Mouse (Mus musculus) stomach, postnatal 0 days (tissue): ENCODE measurements around the gene Mrpl50. TPM values are rescaled to one million over a fixed set of nuclear protein-coding genes. Genes with fewer than 3 reads are reported as not detected.

ENCODE experiments used
- ATAC-seq: fragments of 200-750 bp; cut with Nextera tagmentation; 2 replicates; pipeline ENCODE4 v1.8.0; 2017; ENCODE audit not compliant: low FRiP score, low TSS enrichment
- DNase-seq: peaks from one replicate; pipeline ENCODE4 v3.0.0-alpha.2; 2016; ENCODE audit warnings: low spot score
- H3K27ac ChIP-seq: fragments of 300-500 bp; sonication (generic); replicated peaks from 2 replicates; pipeline ENCODE4 v1.5.1; 2014; ENCODE audit warnings: mild to moderate bottlenecking, control low read depth
- H3K27me3 ChIP-seq: fragments of 300-500 bp; sonication (generic); 2 replicates; pipeline ENCODE4 v1.6.1; 2014; ENCODE audit warnings: low read length; ENCODE audit not compliant: control insufficient read depth, insufficient read depth
- H3K36me3 ChIP-seq: fragments of 300-500 bp; sonication (generic); 2 replicates; pipeline ENCODE4 v1.6.1; 2014; ENCODE audit warnings: low read length, mixed read lengths; ENCODE audit not compliant: control insufficient read depth, insufficient read depth
- H3K4me1 ChIP-seq: fragments of 300-500 bp; sonication (generic); replicated peaks from 2 replicates; pipeline ENCODE4 v1.6.1; 2014; ENCODE audit warnings: antibody characterized with exemption; ENCODE audit not compliant: control insufficient read depth, insufficient read depth
- H3K4me2 ChIP-seq: fragments of 300-500 bp; sonication (generic); replicated peaks from 2 replicates; pipeline ENCODE4 v1.6.1; 2014; ENCODE audit warnings: low read depth, mild to moderate bottlenecking, control low read depth, moderate library complexity
- H3K4me3 ChIP-seq: fragments of 300-500 bp; sonication (generic); 2 replicates; pipeline ENCODE4 v1.5.1; 2014; ENCODE audit warnings: low read depth, low read length, control low read depth
- H3K9ac ChIP-seq: fragments of 300-500 bp; sonication (generic); 2 replicates; pipeline ENCODE4 v1.6.1; 2014; ENCODE audit warnings: mild to moderate bottlenecking, low read length, control low read depth, mixed read lengths
- H3K9me3 ChIP-seq: fragments of 300-500 bp; sonication (generic); 2 replicates; pipeline ENCODE4 v1.6.1; 2016; ENCODE audit warnings: low read length; ENCODE audit not compliant: control insufficient read depth
- CTCF ChIP-seq: IDR thresholded peaks from 2 replicates; pipeline ENCODE4 v1.5.1; 2016; ENCODE audit warnings: antibody characterized with exemption, low read depth, mild to moderate bottlenecking, moderate library complexity
- EP300 ChIP-seq: optimal IDR thresholded peaks from 2 replicates; pipeline ENCODE3; 2016; ENCODE audit warnings: antibody characterized with exemption
- WGBS: fragments of 180-500 bp; shearing (Covaris S2); extraction: QIAGEN DNeasy Blood & Tissue Kit; methylation state at CpG from one replicate; pipeline ENCODE4 v1.1.7; 2014; 5-methylcytosine and 5-hydroxymethylcytosine counted together
- polyA plus RNA-seq: library from polyadenylated mRNA; unstranded; fragments of >200 nt; fragmentation: Nextera tagmentation; extraction: Ambion mirVana; gene quantifications from 2 replicates; pipeline ENCODE4 v1.2.1, GENCODE M21; 2015

The Mrpl50 gene
- polyA plus RNA-seq, 1 experiment from 2014 or later: 58.5 TPM

DNA sequence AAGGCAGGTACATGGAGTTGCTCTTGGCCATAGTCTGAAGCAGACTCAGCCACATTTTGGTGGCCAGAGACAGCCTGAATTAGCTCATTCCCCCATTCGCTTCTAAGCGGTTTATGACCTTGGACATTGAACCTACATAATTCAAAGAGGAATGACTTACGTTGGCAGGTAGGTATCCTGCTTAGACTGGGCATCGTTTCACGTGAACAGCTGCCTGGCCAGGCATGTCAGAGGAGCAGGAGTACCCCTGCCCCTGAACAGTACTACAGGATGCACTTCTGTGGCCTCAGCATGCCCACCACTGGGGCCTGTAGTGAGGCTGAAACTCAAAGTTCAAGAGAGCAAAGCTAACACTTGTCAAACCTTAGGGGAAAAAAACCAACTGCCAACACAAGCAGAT, 32.5 kb upstream of the Mrpl50 start:
- H3K4me3 ChIP-seq: no peak overlapping the region
- no peaks in the 10 kb centered on the region for H3K4me1 ChIP-seq
- H3K9me3 ChIP-seq: no peaks in the 10 kb centered on the region
- no peak for TF ChIP-seq EP300
- no peak for TF ChIP-seq CTCF
- H3K9ac ChIP-seq: no peak overlapping the region
- ATAC-seq: no peak
- H3K27ac ChIP-seq: no peak overlapping the region
- no peak for DNase-seq
- H3K27me3 ChIP-seq: no peaks in the 10 kb centered on the region
- H3K4me2 ChIP-seq: no peak overlapping the region
- 81% methylated on average over 5 of the region's 5 CpGs for WGBS
- H3K36me3 ChIP-seq: no peaks in the 10 kb centered on the region

DNA sequence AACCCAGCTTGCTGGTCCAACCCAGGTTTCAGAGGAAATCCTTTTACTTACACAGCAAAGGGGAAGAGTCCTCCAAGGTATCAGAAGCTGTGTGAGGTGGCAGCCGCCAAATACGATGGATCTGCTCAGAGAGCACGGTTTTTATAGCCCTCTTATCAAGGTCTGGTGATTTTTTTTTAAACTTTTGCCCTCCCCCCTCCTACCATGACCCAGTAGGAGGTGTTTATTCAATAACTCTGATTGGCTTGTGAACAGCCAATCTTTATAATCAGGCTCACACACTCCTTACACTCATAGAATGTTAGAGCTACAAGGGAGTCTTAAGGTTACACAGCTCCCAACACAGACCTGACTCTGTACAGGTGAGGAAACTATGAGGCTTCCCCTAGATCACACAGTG, 28.5 kb upstream of the Mrpl50 start, which contains the start of gene Aldob:
Aldob (minus strand) TSS at position 164 of the 400 bp plus-strand sequence.
- peak; percentile 76 for ATAC-seq
- no peaks in the 10 kb centered on the region for H3K27me3 ChIP-seq
- no peak for TF ChIP-seq EP300
- TF ChIP-seq CTCF: no peak
- WGBS: 28% methylated on average over 3 of the region's 3 CpGs
- H3K4me3 ChIP-seq: no peak within 1 kb of the TSS
- no peak within 1 kb of the TSS for H3K9ac ChIP-seq
- H3K4me1 ChIP-seq: no peaks in the 10 kb centered on the region
- H3K27ac ChIP-seq: no peak within 1 kb of the TSS
- H3K4me2 ChIP-seq: no peak within 1 kb of the TSS
- DNase-seq: no peak
- no peaks in the 10 kb centered on the region for H3K36me3 ChIP-seq
- no peaks in the 10 kb centered on the region for H3K9me3 ChIP-seq

DNA sequence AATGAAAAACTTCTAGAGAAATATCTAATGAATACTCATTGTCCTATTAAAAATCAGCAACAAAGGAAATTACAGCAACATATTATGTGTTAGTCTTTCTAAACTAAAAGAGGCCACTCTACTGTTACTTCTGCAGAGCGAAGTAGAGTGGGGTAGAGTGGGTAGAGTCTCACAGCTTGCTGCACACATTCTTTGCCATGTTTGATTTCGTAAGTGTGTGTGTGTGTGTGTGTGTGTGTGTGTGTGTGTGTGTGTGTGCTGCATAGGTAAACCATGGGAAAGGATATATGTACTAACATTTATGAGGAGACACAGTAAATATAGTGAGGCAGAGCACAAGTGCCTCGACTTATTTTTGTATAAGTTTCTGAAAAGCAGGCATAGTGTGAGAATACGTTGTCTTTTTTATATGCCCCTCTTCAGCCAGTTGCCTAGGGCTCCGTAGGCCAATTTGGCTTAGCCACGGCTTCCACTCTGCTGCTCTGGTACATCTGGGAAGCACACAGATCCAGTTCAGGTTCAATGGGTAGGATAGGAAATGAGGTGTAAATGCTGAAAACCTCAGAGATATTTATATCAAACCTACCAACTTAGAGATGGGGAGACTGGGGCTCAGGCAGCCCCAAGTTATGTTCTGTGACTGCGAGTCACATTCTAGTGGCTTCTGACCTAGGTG, 26.8 kb upstream of the Mrpl50 start:
- DNase-seq: no peak
- no peak for ATAC-seq
- H3K4me3 ChIP-seq: no peak overlapping the region

DNA sequence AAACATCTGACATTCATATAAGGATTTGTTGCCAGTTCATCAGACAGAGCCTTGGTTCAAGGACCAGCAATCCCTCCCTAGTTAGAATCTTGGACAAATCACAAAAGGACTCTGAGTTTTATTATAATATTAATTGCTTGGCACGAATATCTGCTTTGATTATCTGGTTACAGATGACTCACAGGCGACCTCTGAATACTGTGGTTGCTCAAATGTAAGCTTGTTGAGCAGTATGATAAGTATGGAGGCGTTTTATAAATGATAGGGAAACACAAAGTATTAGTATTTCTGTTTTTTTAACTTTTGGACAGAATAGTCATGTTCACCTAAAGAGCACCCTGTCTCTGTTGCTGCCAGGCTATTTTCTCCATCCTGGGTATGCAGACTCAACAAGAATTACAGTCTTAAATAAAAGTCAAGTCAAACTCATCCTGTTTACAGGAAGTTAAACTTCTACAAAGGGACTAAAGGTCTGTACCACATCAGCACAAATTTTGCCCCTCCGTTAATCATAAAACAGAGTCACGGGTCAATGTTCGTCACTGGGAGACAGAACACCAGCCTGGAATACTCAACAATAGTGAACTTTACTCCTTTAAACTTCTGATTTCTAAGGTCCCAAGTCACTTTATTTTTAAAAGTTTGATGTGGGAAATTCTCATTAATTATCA, 26.1 kb upstream of the Mrpl50 start:
- ATAC-seq: no peak
- 49% methylated on average over 6 of the region's 6 CpGs for WGBS
- no peak overlapping the region for H3K4me2 ChIP-seq

More for the DNA sequence above, 26.8 kb upstream of the Mrpl50 start:
- Histone ChIP-seq H3K9me3 (no peaks in the 10 kb centered on the region), H3K9ac (no peak overlapping the region), H3K4me2 (no peak overlapping the region), H3K4me1 (no peaks in the 10 kb centered on the region), H3K27ac (no peak overlapping the region), H3K27me3 (no peaks in the 10 kb centered on the region), H3K36me3 (no peaks in the 10 kb centered on the region)
- 83% methylated on average over 7 of the region's 7 CpGs for WGBS
- no peak for TF ChIP-seq EP300
- TF ChIP-seq CTCF: no peak

DNA sequence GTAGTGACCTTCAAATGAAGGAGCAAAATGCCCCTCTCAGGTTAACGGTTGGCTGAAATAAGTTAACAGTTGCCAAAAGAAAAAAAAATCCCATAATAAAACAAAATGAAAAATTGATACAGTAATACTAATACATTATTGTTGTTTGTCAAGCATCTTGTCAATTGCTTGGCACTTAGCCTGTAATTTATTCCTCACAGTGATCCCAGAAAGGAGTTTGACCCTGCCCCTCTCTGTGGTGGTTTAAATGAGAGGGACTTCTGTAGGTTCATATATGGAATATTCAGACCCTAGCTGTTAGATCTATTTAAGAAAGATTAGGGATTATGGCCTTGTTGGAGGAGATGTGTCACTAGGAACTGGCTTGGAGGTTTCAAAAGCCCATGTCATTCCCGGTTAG, 25.1 kb upstream of the Mrpl50 start:
- Histone ChIP-seq H3K4me3 (no peak overlapping the region), H3K36me3 (no peaks in the 10 kb centered on the region), H3K9me3 (no peaks in the 10 kb centered on the region), H3K27me3 (no peaks in the 10 kb centered on the region), H3K4me1 (no peaks in the 10 kb centered on the region), H3K27ac (no peak overlapping the region), H3K4me2 (no peak overlapping the region), H3K9ac (no peak overlapping the region)
- DNase-seq: no peak
- ATAC-seq: no peak
- 84% methylated on average over 2 of the region's 2 CpGs for WGBS
- TF ChIP-seq EP300: no peak
- no peak for TF ChIP-seq CTCF

More for the DNA sequence above, 26.1 kb upstream of the Mrpl50 start:
- no peaks in the 10 kb centered on the region for H3K4me1 ChIP-seq
- no peak overlapping the region for H3K4me3 ChIP-seq
- H3K27ac ChIP-seq: no peak overlapping the region
- H3K36me3 ChIP-seq: no peaks in the 10 kb centered on the region
- H3K27me3 ChIP-seq: no peaks in the 10 kb centered on the region
- TF ChIP-seq EP300 (no peak), CTCF (no peak)
- DNase-seq: no peak
- no peak overlapping the region for H3K9ac ChIP-seq
- H3K9me3 ChIP-seq: no peaks in the 10 kb centered on the region

DNA sequence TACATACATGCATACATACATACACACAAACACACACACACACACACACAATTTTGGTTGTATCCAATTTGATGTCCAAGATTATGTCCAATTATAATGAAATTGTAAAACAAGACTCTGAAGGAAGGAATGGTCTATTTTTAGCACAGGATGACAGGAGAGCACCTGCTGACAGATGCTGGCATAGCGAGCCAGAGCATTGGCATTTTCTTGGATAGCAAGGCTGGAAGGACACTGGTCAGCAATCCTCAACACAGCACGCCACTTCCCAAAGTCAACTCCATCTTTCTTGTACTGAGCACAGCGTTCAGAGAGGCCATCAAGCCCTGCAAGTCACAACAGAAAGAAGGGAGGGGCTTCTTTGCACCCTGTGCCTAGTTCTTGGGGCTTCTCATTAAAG, 20.1 kb upstream of the Mrpl50 start:
- Histone ChIP-seq H3K4me3 (no peak overlapping the region), H3K36me3 (no peaks in the 10 kb centered on the region), H3K27me3 (no peaks in the 10 kb centered on the region), H3K27ac (no peak overlapping the region), H3K9me3 (no peaks in the 10 kb centered on the region), H3K4me2 (no peak overlapping the region), H3K9ac (no peak overlapping the region), H3K4me1 (no peaks in the 10 kb centered on the region)
- WGBS: 72% methylated on average over 3 of the region's 3 CpGs
- ATAC-seq (no peak), DNase-seq (no peak)
- no peak for TF ChIP-seq CTCF
- no peak for TF ChIP-seq EP300
